Mouse (Mus musculus): Measurements from ENCODE around the gene Pnkd.
"Not testable (repeated sequence)": the region's sequence is repeated elsewhere in the genome, so short reads cannot be mapped to it uniquely, and the experiment has no call there.

The Pnkd gene

DNA sequence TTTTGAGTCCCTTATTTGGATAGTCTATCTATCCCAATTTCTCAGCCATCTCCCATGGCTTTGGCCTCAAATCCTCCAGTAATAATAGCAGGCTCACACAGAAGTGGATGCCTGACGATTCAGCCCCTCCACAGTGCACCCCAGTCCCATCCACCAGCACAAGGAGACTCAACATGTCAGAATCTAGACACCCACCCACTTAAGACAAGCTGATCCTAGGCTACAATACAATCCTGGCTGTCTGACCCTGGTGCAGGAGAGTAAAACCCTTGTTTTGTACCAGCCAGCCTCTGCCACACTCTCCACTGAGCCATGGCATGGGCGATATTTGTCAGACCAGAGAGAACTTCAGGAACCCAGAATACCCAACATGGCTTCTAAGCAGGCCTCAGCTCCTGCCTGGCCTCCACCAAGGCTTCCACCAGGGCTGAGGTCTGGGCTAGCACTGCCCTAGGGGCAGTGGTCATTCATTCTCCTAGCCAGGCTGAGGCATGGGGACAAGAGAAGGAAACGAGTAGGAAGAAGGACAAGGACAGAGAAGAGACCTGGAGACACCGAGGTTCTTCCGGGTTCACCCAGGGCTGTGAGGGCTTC lies 13.5 kb downstream of the Pnkd start:
- DNase-seq = no peak

GRCm38 (mm10) chr1:74298996-74299395 lies 14.3 kb downstream of the Pnkd start:
- peak; percentile 67 for DNase-seq

DNA sequence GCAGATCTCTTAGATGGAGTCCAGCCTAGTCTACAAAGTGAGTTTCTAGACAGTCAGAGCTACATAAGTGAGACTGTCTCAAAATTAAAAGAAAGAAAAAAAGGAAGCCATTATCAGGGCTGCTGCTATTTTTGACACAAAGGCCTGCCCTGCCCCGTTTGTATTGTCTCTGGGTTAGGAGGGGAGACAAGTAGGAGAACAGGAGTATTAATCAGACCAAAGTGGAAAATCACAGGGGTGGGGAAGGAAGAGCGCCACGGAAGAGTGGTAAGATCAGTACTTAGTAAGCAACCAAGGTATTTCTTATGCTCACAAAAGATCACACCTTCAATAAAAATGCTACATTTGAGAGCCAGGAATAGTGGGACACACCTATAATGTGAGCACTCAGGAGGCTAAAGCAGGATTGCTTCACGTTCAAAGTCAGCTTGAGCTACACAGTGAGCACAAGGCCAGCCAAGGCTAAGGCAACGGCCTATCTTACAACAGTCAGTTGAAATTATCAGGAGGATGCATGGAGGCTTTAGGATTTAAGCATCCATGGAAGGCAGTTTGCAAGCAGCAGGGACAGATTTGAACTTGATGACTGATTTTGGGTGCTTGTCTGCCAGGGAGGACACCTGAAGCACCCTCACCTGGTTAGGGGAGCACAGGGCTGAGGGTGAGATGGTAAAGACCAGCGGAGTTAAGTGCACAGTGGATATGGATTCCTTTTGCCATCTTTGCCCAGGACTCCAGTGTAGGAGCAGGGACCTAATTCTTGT lies 15.8 kb downstream of the Pnkd start:
- no peak for DNase-seq

DNA sequence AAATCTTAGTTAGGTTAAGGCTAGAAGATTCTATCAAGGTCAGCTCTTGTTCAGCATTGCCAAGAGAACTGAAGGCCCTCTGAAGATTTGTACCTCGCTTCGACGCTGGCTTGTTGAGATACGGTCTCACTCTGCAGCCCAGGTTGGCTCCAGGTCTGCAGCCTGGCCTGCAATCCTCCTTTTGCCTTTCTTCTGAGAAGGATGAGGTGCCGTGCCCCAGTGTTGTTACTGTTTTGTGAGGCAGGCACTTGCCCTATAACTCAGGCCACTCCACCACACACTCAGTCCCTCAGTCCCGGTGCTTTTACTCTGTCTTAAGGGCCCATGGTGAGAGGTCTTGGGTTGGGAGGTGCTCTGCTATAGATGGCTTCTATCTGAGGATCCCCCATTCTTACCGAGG lies 17.5 kb downstream of the Pnkd start:
- DNase-seq = no peak

DNA sequence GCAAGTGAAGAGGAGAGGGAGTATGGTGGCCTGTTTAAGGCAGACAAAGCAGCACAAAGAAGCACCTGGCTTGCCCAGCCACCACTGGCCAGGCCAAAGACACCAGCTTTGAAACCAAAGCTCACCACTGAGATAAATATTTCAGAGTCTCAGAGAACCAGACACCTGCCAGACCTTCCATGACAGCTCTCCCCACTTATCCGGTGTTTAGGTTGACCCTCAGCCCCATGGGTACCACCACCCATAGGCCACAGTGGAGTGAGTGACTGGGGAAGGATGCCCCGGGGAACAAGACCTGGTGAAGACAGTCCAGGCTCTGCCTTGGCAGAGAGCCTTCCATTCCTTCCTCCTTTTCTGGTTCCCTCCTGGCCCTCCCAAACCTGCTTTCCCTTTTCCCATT lies 18.1 kb downstream of the Pnkd start:
- DNase-seq = no peak

DNA sequence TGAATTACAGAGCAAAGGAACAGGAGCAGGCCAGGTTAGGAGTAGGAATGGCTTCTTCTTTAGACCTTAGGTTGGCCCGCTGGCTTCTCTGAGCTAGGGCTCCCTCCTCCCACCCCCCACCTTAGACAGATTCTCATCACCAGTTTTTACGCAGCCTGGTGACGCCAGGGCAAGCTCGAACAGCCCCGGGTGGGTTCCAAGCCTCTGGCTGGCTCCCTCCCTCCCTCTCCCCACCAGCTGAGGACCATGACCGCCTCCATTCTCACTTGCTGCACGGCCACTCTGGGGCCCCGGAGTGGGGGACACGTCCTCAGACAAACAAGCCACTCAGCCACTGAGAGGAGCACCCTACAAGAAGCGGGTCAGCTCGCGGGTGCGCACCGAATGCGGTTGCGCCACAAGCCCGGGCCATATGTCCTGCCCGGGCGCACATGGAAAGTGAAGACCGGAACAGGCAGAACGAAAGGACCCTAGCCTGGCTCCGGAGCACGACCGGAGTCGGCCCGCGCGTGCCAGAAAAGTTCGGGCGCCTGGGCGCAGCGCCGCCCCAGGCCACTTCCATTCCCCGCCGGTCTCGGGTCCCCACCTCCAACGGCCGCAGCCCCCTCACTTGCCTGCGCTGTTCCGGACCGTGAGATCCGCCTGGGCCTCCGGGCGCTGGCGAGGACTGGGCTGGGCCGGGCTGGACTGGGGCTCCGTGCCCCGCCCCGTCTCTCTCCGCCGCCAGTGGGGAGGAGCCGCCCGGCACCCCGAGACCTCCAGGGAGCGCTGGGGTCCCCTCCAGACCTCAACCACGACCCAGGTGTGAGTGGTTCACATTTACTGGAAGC lies 19.0 kb downstream of the Pnkd start:
- DNase-seq = peak; percentile 86

GRCm38 (mm10) chr1:74304339-74304790 lies 19.6 kb downstream of the Pnkd start:
- no peak for DNase-seq

- DNase-seq = no peak
Measured at GRCm38 (mm10) chr1:74304946-74305345, 20.2 kb downstream of the Pnkd start.

DNA sequence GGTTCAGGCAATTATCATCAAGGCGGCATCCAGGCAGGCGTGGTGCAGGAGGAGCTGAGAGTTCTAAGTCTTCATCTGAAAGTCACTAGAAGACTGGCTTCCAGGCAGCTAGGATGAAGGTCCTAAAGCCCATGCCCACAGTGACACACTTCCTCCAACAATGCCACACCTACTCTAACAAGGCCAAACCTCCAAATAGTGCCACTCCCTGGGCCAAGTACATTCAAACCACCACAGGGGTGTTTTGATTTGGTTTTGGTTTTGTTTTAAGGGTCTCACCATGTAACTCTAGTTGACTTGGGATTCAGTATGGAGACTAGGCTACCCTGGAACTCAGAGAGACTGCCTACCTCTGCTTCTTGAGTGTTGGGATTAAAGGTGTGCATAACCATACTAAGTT lies 20.8 kb downstream of the Pnkd start, which contains the start of gene Tmbim1:
Gene Tmbim1 (minus strand): TSS at position 101 of the 400 bp plus-strand sequence.
- no peak for DNase-seq

DNA sequence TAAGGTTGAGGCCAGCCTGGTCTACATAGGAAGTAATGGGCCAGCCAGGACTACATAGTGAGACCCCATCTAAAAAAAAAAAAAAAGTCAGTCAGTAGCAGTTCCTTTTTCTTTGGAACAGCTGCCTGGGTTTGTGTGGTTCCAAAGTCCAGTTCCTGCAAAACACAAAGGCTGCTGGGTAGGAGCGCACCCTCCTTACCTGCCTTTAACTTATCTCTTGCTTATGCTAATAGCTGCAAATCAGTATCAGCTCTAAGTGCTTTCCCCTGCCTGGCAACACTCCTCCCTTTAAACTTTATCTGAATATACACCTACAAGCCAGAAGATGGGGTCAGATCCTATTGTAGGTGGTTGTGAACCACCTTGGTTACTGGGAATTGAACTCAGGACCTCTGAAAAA lies 22.4 kb downstream of the Pnkd start:
- DNase-seq = no peak

GRCm38 (mm10) chr1:74308001-74308964 lies 23.6 kb downstream of the Pnkd start:
- no peak for DNase-seq

DNA sequence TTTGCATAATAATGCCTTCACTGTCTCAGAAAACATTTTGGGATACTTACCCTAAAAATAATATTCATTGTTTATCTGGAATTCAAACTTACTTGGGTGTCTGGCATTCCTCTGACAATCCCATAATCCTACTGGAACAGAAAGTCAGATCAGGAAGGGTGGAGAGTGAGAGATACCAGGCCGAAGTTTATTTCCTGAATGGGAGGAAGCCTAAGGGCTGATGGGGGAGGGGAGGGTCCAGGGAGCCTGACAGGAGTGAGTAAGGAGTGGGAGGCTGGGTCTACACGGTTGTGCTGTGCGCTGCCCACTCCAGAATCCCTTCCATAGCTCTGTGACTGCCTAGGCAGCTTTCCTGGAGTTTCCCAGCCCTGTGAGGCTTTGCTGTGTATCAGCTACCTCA lies 25.0 kb downstream of the Pnkd start:
- DNase-seq = peak; percentile 53

DNA sequence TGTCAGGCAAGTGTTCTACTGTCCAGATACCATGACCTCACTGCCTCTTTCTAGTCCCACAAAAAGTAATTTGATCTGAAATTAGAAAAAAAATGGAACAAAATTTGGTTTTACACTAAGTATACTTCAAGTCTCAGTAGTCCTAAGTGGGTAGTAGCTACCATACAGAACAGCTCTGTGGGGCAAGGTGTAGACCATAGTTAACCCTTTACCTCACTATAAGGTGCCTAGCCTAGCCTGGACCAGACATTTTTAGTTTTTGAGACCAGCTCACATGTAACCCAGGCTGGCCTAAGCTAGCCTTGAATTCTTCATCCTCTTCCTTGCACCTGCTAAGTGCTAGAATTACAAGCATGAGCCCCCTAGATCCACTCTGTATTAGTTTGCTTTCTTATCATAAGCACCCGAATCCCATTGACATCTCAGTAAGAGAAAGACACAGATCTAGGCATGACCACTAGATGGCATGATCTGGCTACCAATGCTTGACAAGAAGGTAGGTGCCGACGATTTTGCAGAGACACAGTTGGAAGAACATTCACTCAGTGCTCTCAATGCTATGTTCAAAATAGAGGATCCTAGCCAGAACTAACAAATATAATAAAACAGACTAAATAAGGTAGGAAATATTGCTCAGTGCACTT lies 28.4 kb downstream of the Pnkd start:
- peak; percentile 79 for DNase-seq

GRCm38 (mm10) chr1:74314796-74315195 lies 30.1 kb downstream of the Pnkd start:
- no peak for DNase-seq

GRCm38 (mm10) chr1:74316114-74316827 lies 31.5 kb downstream of the Pnkd start:
- DNase-seq = no peak

DNA sequence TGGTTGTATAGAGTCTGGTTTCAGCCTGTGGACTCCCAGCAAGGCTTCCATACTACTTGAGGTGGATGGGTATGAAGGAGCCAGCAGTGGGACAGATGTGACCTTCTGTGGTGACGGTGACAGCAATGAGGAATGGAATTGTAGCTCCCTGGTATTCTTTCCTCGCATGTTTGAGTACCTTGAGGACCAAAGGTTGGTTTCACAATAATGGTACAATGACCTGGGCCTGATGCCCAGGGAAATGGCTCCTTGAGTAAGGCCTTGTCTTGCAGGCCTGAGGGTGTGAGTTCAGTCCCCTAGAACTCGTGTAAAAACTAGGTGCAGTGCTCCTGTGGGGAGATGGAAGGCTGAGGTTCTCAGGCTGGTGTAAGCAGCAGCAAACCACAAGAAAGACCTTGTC lies 34.0 kb downstream of the Pnkd start:
- DNase-seq = no peak

- DNase-seq = no peak
Measured at GRCm38 (mm10) chr1:74321396-74321795, 36.7 kb downstream of the Pnkd start.

DNA sequence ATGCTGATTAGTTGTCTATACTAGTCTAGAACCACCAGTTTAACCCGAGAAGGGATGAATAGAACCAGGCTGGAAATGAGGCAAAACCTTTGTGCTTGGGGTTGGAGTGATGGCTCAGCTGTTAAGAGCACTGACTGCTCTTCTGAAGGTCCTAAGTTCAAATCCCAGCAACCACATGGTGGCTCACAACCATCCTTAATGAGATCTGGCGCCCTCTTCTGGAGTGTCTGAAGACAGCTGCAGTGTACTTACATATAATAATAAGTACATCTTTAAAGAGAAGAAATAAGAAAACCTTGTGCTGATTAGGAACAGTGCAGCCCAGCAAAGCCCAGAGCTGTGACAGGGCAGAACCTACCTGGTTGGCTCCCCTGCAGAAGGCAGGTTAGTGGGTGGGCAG lies 42.2 kb downstream of the Pnkd start:
- not testable (repeated sequence) for DNase-seq

DNA sequence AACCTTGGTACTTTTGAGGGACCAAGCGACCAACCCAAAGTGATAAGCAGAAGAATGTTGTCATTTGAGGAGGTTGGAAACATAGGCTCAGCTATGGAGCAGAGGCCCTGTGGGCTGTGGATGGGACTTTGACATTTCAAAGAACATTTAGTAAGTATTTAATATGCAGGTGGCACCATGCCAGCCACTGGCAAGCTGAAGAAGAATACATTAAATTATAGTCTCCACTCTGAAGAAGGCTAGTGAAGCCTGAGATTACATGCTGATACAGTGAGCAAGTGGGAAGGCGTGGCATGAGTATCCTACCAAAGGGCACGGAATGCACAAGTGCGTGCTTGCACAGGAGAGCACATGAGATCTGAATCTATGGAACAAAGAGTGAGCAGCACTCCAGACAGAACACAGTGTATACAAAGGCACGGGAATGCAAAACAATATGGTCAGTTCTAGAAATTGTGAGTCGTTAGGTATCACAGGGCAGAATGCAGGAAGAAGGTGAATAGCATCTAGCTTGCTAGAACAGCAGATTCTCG lies 45.2 kb downstream of the Pnkd start:
- no peak for DNase-seq

GRCm38 (mm10) chr1:74331046-74331681 lies 46.4 kb downstream of the Pnkd start:
- no peak for DNase-seq
